Mouse (Mus musculus) erythroblast, adult 5-6 weeks (primary cell): ENCODE measurements around the gene Cpz. TPM values are rescaled to one million over a fixed set of nuclear protein-coding genes. Genes with fewer than 3 reads are reported as not detected.

Experiments
- ATAC-seq: replicated peaks from 2 replicates; pipeline ENCODE4 v1.8.0; 2016; ENCODE audit warnings: moderate number of reproducible peaks, mild to moderate bottlenecking, moderate TSS enrichment, inconsistent platforms; ENCODE audit not compliant: poor library complexity, low FRiP score, severe bottlenecking
- total RNA-seq, 2 experiments: library from RNA; stranded (forward) in 1 of 2; stranded (reverse) in 1 of 2; fragments of 150-400 nt in 1 of 2; fragments of 200-764, 138-1000 nt in 1 of 2; gene quantifications; 2 replicates each; pipeline versions ENCODE4 v1.2.3 to v1.2.4; 2015 to 2017; ENCODE audit warnings: low replicate concordance in 2 of 2

The Cpz gene
- total RNA-seq (2015; ENCODE audit: low replicate concordance) (not detected in 2 replicates), total RNA-seq (2017; ENCODE audit: low replicate concordance) (not detected in 2 replicates)

- ATAC-seq, result no peak
Measured at GRCm38 (mm10) chr5:35525469-35526123, at the start of gene Cpz. Cpz (minus strand) TSS chr5:35525698.

GRCm38 (mm10) chr5:35574653-35575599 lies 49.4 kb upstream of the Cpz start, which contains the start of gene Trmt44:
Trmt44 (minus strand) TSS chr5:35575070.
- ATAC-seq, result peak; percentile 96

GRCm38 (mm10) chr5:35571546-35571945 lies 46.0 kb upstream of the Cpz start:
- ATAC-seq, result no peak

- ATAC-seq, result no peak
Measured at GRCm38 (mm10) chr5:35566632-35567031, 41.1 kb upstream of the Cpz start.

GRCm38 (mm10) chr5:35565217-35565616 lies 39.7 kb upstream of the Cpz start:
- no peak for ATAC-seq

- peak; percentile 71 for ATAC-seq
Measured at GRCm38 (mm10) chr5:35563449-35563848, 38.0 kb upstream of the Cpz start.

- no peak for ATAC-seq
Measured at GRCm38 (mm10) chr5:35562616-35563015, 37.1 kb upstream of the Cpz start.

GRCm38 (mm10) chr5:35559447-35559846 lies 33.9 kb upstream of the Cpz start:
- no peak for ATAC-seq

- ATAC-seq, result no peak
Measured at GRCm38 (mm10) chr5:35557946-35558621, 32.6 kb upstream of the Cpz start.

- ATAC-seq, result no peak
Measured at GRCm38 (mm10) chr5:35556393-35556792, 30.9 kb upstream of the Cpz start.

GRCm38 (mm10) chr5:35552838-35553539 lies 27.5 kb upstream of the Cpz start:
- ATAC-seq, result no peak

GRCm38 (mm10) chr5:35551855-35552837 lies 26.6 kb upstream of the Cpz start:
- ATAC-seq, result no peak

GRCm38 (mm10) chr5:35546127-35546526 lies 20.6 kb upstream of the Cpz start:
- ATAC-seq, result no peak

GRCm38 (mm10) chr5:35541059-35541790 lies 15.7 kb upstream of the Cpz start:
- ATAC-seq, result no peak

GRCm38 (mm10) chr5:35540555-35540954 lies 15.1 kb upstream of the Cpz start:
- no peak for ATAC-seq

GRCm38 (mm10) chr5:35539576-35539975 lies 14.1 kb upstream of the Cpz start:
- ATAC-seq, result no peak

- no peak for ATAC-seq
Measured at GRCm38 (mm10) chr5:35538022-35538421, 12.5 kb upstream of the Cpz start.

GRCm38 (mm10) chr5:35537474-35537873 lies 12.0 kb upstream of the Cpz start:
- ATAC-seq, result no peak
